Mouse (Mus musculus): ENCODE measurements around the gene Slc7a14. TPM values are rescaled to one million over a fixed set of nuclear protein-coding genes. Genes with fewer than 3 reads are reported as not detected.

Slc7a14 gene
- total RNA-seq, 2 experiments from 2014 or later = 0.03 to 0.11 TPM

GRCm38 (mm10) chr3:31261418-31262014 is 48.7 kb downstream of the Slc7a14 start:
- intact Hi-C loops (cut with DNase I) = no loop called here
- DNase-seq = no peak

- intact Hi-C loops (cut with DNase I) = no loop called here
- no peak for DNase-seq
Observed at GRCm38 (mm10) chr3:31260964-31261346, 49.2 kb downstream of the Slc7a14 start.

GRCm38 (mm10) chr3:31260329-31260963 is 49.7 kb downstream of the Slc7a14 start:
- no peak for DNase-seq
- intact Hi-C loops (cut with DNase I) = no loop called here

- DNase-seq = no peak
- intact Hi-C loops (cut with DNase I) = no loop called here
Observed at GRCm38 (mm10) chr3:31259553-31260255, 50.5 kb downstream of the Slc7a14 start.

- intact Hi-C loops (cut with DNase I) = no loop called here
- no peak for DNase-seq
Observed at GRCm38 (mm10) chr3:31254427-31254826, 55.8 kb downstream of the Slc7a14 start.

- DNase-seq = no peak
- intact Hi-C loops (cut with DNase I) = no loop called here
Observed at GRCm38 (mm10) chr3:31253862-31254261, 56.3 kb downstream of the Slc7a14 start.

GRCm38 (mm10) chr3:31252566-31252965 is 57.6 kb downstream of the Slc7a14 start:
- intact Hi-C loops (cut with DNase I) = no loop called here

GRCm38 (mm10) chr3:31243478-31243877 is 66.7 kb downstream of the Slc7a14 start:
- intact Hi-C loops (cut with DNase I) = no loop called here
- no peak for DNase-seq

More at GRCm38 (mm10) chr3:31252566-31252965, 57.6 kb downstream of the Slc7a14 start:
- DNase-seq = no peak

GRCm38 (mm10) chr3:31240840-31241239 is 69.3 kb downstream of the Slc7a14 start:
- intact Hi-C loops (cut with DNase I) = no loop called here
- no peak for DNase-seq

- DNase-seq = no peak
- intact Hi-C loops (cut with DNase I) = no loop called here
Observed at GRCm38 (mm10) chr3:31239645-31240044, 70.5 kb downstream of the Slc7a14 start.

- peak in 1 of 2 experiments; percentile 20 for DNase-seq
- intact Hi-C loops (cut with DNase I) = no loop called here
Observed at GRCm38 (mm10) chr3:31237936-31238335, 72.2 kb downstream of the Slc7a14 start.

GRCm38 (mm10) chr3:31236146-31236545 is 74.0 kb downstream of the Slc7a14 start:
- intact Hi-C loops (cut with DNase I) = no loop called here
- DNase-seq = no peak

- no peak for DNase-seq
- intact Hi-C loops (cut with DNase I) = no loop called here
Observed at GRCm38 (mm10) chr3:31234356-31234755, 75.8 kb downstream of the Slc7a14 start.

GRCm38 (mm10) chr3:31233746-31234312 is 76.3 kb downstream of the Slc7a14 start:
- no peak for DNase-seq
- intact Hi-C loops (cut with DNase I) = no loop called here

- intact Hi-C loops (cut with DNase I) = no loop called here
- DNase-seq = no peak
Observed at GRCm38 (mm10) chr3:31229281-31229680, 80.9 kb downstream of the Slc7a14 start.

- intact Hi-C loops (cut with DNase I) = no loop called here
- DNase-seq = no peak
Observed at GRCm38 (mm10) chr3:31228487-31228886, 81.7 kb downstream of the Slc7a14 start.

GRCm38 (mm10) chr3:31223551-31223950 is 86.6 kb downstream of the Slc7a14 start:
- DNase-seq = no peak
- intact Hi-C loops (cut with DNase I) = no loop called here

- no peak for DNase-seq
- intact Hi-C loops (cut with DNase I) = no loop called here
Observed at GRCm38 (mm10) chr3:31220040-31220439, 90.1 kb downstream of the Slc7a14 start.

GRCm38 (mm10) chr3:31219483-31219882 is 90.7 kb downstream of the Slc7a14 start:
- intact Hi-C loops (cut with DNase I) = no loop called here
- DNase-seq = no peak

GRCm38 (mm10) chr3:31217523-31217922 is 92.7 kb downstream of the Slc7a14 start:
- intact Hi-C loops (cut with DNase I) = no loop called here
- peak in 1 of 2 experiments; percentile 10 for DNase-seq

- DNase-seq = no peak
- intact Hi-C loops (cut with DNase I) = no loop called here
Observed at GRCm38 (mm10) chr3:31213802-31214201, 96.4 kb downstream of the Slc7a14 start.

Measured in heart, postnatal 36 days (tissue).